Mouse (Mus musculus) liver, adult 10 weeks (tissue): ENCODE results near the gene Dlg1. TPM values are rescaled to one million over a fixed set of nuclear protein-coding genes. Genes with fewer than 3 reads are reported as not detected.

Experiments
- polyA plus RNA-seq: library from polyadenylated mRNA; stranded (reverse); fragments of 350-450 nt; fragmentation: Illumina TruSeq; extraction: RNeasy Lipid Tissue Mini Kit (QIAGEN cat#74804); gene quantifications from one replicate; pipeline ENCODE4 v1.2.3, GENCODE M21; 2014; ENCODE audit warnings: low read depth, low replicate concordance

Dlg1 gene
- polyA plus RNA-seq: 55.4 TPM

GRCm38 (mm10) chr16:31663379-31664286 is at the start of gene Dlg1:
Gene Dlg1 (plus strand): TSS chr16:31663443.

DNA sequence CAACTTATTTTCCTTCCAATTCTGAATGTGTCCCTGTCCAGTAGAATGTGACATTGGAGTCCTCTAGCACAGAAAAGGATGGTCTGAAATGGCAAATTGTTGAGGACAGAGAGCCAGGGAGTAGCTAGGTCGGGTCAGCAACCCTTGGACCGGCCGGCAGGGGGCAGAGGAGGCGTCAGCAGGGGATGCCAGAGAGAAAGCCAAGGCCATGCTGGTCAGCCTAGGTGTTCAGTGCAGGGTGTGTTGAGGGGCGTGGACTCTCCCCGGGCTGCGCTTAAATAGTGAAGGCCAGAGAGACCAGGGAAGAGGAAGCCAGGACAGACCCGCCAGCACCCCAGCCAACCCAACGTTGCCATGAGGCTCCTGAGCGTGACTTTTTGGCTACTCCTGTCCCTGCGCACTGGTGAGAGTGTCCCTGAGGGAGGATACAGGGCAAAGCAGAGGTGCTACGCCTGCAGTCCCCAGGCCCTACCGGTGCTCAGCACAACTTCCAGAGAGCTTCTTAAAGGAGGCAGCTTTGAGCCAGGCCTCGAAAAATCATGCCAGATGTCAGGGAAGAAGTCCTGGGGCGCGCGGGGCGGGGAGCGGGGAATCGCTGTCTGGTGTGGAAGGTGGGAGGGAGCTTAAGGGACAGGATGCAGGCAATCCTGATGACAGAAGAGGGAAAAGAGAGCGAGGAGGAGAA is 215.5 kb downstream of the Dlg1 start, which contains the start of gene Meltf:
Gene Meltf (plus strand): TSS at position 238 of the 685 bp plus-strand sequence.

Other genes starting within 250 kb of the Dlg1 start
- 53.1 TPM for gene Bdh1, start 241.2 kb upstream of the Dlg1 start, polyA plus RNA-seq
- gene Meltf, start 215.4 kb downstream of the Dlg1 start, polyA plus RNA-seq: not detected